Mouse (Mus musculus) heart, postnatal 0 days (tissue): Measurements from ENCODE around the gene Tmem262. TPM values are rescaled to one million over a fixed set of nuclear protein-coding genes. Genes with fewer than 3 reads are reported as not detected.

Source experiments
- ATAC-seq: fragments of 200-750 bp; cut with Nextera tagmentation; 2 replicates; pipeline ENCODE4 v1.8.0; 2017; ENCODE audit warnings: low read depth, moderate number of reproducible peaks, moderate library complexity; ENCODE audit not compliant: insufficient read depth
- DNase-seq: peaks from one replicate; pipeline ENCODE4 v3.0.0-alpha.2; 2016; ENCODE audit warnings: low spot score
- H3K27ac ChIP-seq: fragments of 300-500 bp; sonication (generic); 2 replicates; pipeline ENCODE4 v1.5.1; 2014; ENCODE audit warnings: low read depth, mild to moderate bottlenecking
- H3K27me3 ChIP-seq: fragments of 300-500 bp; sonication (generic); 2 replicates; pipeline ENCODE4 v1.6.1; 2014; ENCODE audit warnings: low read length, mixed read lengths; ENCODE audit not compliant: control insufficient read depth, insufficient read depth
- H3K36me3 ChIP-seq: fragments of 300-500 bp; sonication (generic); replicated peaks from 2 replicates; pipeline ENCODE4 v1.6.1; 2014; ENCODE audit warnings: low read length, mixed read lengths; ENCODE audit not compliant: control insufficient read depth, insufficient read depth
- H3K4me1 ChIP-seq: fragments of 300-500 bp; sonication (generic); 2 replicates; pipeline ENCODE4 v1.6.1; 2014; ENCODE audit warnings: antibody characterized with exemption; ENCODE audit not compliant: control insufficient read depth, insufficient read depth
- H3K4me2 ChIP-seq: fragments of 300-500 bp; sonication (generic); 2 replicates; pipeline ENCODE4 v1.6.1; 2014; ENCODE audit warnings: low read depth, mild to moderate bottlenecking, low read length, moderate library complexity
- H3K4me3 ChIP-seq: fragments of 300-500 bp; sonication (generic); 2 replicates; pipeline ENCODE4 v1.5.1; 2014; ENCODE audit warnings: low read depth, low read length
- H3K9ac ChIP-seq: fragments of 300-500 bp; sonication (generic); replicated peaks from 2 replicates; pipeline ENCODE4 v1.6.1; 2014; ENCODE audit warnings: low read depth, low read length, mixed read lengths
- H3K9me3 ChIP-seq: fragments of 300-500 bp; sonication (generic); replicated peaks from 2 replicates; pipeline ENCODE4 v1.6.1; 2016; ENCODE audit warnings: low read length; ENCODE audit not compliant: control insufficient read depth
- CTCF ChIP-seq: IDR thresholded peaks from 2 replicates; pipeline ENCODE4 v1.5.1; 2016; ENCODE audit warnings: antibody characterized with exemption, control low read depth, low read depth
- EP300 ChIP-seq: IDR thresholded peaks from 2 replicates; pipeline ENCODE4 v1.6.1; 2016; ENCODE audit warnings: antibody characterized with exemption, low read depth
- WGBS: fragments of 180-500 bp; shearing (Covaris S2); extraction: QIAGEN DNeasy Blood & Tissue Kit; methylation state at CpG from one replicate; pipeline ENCODE4 v1.1.7; 2014; 5-methylcytosine and 5-hydroxymethylcytosine counted together
- polyA plus RNA-seq: library from polyadenylated mRNA; unstranded; fragments of >200 nt; fragmentation: Nextera tagmentation; extraction: Ambion mirVana; gene quantifications from 2 replicates; pipeline ENCODE4 v1.2.1, GENCODE M21; 2015
- total RNA-seq: library from RNA; depleted of rRNA; stranded (reverse); fragments of >200 nt; gene quantifications from 2 replicates; pipeline ENCODE4 v1.2.3, GENCODE M21; 2014; ENCODE audit warnings: low replicate concordance; rRNA removed

The Tmem262 gene
- not detected in 2 replicates for total RNA-seq
- not detected in 2 replicates for polyA plus RNA-seq

DNA sequence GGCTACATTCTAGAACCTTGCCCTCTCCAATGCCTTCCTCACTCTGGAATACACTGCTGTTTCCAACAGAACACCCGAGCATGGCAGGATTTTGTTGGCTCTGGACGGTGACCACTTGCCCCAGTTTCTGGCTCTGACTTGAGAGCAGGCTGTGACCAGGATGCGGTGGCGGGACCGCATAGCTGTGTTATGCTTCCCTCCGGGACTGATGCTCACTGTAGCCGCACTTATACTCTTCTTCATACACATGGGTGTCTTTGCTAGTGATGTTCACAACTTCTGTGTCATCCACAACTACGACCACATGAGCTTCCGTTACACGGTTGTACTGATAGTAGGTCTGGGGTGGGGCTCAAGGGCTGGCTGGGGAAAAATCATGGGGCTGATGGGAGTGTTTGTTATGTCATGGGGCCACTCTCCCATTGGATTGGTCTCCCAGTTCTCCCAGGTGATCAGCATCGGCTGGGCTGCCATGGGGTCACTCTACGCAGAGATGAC lies at the start of gene Tmem262:
TSS of gene Tmem262 (plus strand) at position 51 of the 498 bp plus-strand sequence.
- Histone ChIP-seq H3K27ac (no peak within 1 kb of the TSS), H3K27me3 (no peaks in the 10 kb centered on the region), H3K9ac (no peak within 1 kb of the TSS), H3K4me3 (no peak within 1 kb of the TSS), H3K36me3 (peaks cover 30% of the 10 kb centered on the region), H3K4me2 (no peak within 1 kb of the TSS), H3K4me1 (peaks cover 18% of the 10 kb centered on the region), H3K9me3 (no peaks in the 10 kb centered on the region)
- ATAC-seq (no peak), DNase-seq (no peak)
- TF ChIP-seq CTCF: no peak
- TF ChIP-seq EP300: no peak
- 87% methylated on average over 12 of the region's 12 CpGs for WGBS

DNA sequence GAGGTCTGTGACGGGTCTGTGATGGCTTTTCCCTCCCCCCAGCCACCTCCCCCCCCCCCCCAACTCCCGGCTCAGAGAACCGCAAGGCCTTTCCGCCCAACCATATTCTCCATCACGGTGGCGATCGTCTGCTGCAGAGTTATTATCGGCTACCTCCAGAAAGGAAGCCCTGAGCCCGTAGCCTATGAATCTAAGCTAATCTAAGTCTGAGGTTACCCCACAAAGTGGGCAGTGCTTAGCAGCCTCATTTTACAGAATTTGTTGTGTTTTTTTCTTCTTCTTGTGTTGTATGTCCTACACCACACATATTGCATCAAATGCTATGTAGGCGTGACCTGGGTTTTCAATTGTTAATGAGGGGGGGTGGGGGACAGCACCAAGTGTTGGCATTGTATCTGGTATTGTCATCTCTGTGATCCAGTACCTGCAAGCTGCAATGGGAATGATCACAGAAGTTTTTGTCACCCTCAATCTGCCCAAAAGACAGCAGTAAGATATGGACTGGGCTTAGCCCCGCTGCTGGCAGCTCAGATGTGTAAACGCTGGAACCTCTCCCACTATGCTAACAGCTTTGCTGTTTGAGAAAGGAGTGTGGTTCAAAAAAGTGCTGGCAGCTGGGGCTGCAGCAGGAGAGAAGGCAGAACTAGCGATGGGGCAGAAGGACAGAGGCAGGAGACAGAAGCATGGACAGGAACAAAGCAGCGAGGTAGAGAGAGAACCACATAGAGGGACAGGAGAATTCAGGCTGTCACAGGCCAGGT lies 49.1 kb upstream of the Tmem262 start:
- ATAC-seq (no peak), DNase-seq (no peak)
- WGBS: 60% methylated on average over 14 of the region's 14 CpGs
- no peaks in the 10 kb centered on the region for H3K9me3 ChIP-seq
- no peaks in the 10 kb centered on the region for H3K27me3 ChIP-seq
- TF ChIP-seq EP300 (no peak), CTCF (no peak)
- H3K4me2 ChIP-seq: no peak overlapping the region
- H3K27ac ChIP-seq: no peak overlapping the region
- no peak overlapping the region for H3K9ac ChIP-seq
- H3K4me1 ChIP-seq: no peaks in the 10 kb centered on the region
- H3K36me3 ChIP-seq: no peaks in the 10 kb centered on the region
- no peak overlapping the region for H3K4me3 ChIP-seq

DNA sequence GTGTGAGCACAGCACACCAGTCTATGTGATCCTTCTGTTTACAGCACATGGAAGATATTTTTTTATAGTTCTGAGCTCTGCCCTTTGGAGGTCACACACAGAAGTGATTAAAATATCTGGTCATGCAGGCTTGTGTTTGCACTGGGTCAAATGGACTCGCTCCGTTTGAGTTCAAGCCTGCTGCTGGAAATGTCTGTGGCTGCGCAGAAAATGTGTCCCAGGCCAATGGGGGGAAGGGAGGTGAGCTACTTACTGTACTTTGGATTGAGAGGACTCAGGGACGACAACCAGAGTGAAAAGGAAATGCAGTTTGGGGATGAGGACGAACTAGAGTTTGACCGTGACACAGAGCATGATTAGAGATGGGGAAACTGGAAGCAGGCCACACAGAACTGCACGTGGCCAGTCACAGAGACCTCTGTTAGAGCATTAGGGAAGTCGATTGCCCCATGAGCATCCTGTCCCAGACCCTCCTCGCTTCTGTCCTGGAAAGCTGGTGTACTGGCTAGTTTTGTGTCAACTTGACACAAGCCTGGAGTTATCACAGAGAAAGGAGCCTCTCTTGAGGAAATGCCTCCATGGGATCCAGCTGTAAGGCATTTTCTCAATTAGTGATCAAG lies 43.8 kb upstream of the Tmem262 start:
- no peak overlapping the region for H3K4me2 ChIP-seq
- H3K27me3 ChIP-seq: no peaks in the 10 kb centered on the region
- H3K9ac ChIP-seq: no peak overlapping the region
- no peak overlapping the region for H3K27ac ChIP-seq
- ATAC-seq: no peak
- DNase-seq: no peak
- no peak overlapping the region for H3K4me3 ChIP-seq
- no peak for TF ChIP-seq CTCF
- no peak for TF ChIP-seq EP300
- WGBS: 68% methylated on average over 9 of the region's 9 CpGs
- H3K36me3 ChIP-seq: no peaks in the 10 kb centered on the region
- no peaks in the 10 kb centered on the region for H3K4me1 ChIP-seq
- H3K9me3 ChIP-seq: no peaks in the 10 kb centered on the region

DNA sequence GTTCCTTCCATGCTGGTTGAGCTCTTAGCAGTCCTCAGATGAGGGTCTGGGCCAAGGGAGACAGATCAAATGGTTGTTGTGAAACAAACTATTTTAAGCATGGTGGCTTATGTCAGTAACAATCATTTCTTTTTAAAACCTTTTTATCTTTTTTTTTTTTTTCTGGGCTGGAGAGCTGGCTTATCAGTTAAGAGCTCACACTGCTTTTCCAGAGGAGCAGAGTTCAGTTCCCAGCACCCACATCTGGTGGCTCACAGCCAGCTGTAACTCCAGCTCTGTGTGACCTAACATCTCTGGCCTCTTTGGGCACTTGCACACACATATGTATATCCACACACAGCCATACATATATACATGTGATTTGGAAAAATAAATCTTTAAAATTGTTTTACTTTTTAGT lies 42.1 kb upstream of the Tmem262 start:
- H3K27me3 ChIP-seq: no peaks in the 10 kb centered on the region

DNA sequence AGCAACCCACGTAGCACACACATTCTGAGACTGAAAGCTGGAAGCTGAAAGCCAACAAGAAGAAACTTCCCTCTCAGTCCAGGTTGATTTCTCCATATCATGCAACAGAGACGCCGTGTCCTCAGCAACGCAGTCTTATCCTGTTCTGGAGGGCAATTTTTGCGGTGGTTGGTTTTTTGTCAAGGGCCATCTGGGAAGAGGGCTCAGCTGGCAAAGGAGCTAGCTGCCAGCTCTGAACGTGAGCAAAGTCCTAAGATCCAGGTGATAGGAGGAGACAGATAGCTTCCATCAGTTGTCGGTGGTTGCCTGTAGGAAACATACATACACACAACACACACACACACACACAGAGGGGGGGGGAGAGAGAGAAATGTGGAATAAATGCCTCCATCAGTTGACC lies 41.5 kb upstream of the Tmem262 start:
- TF ChIP-seq EP300 (no peak), CTCF (no peak)
- ATAC-seq: no peak
- no peak overlapping the region for H3K9ac ChIP-seq
- no peak overlapping the region for H3K4me2 ChIP-seq
- no peaks in the 10 kb centered on the region for H3K36me3 ChIP-seq
- H3K4me1 ChIP-seq: no peaks in the 10 kb centered on the region
- WGBS: 71% methylated on average over 7 of the region's 7 CpGs
- H3K27ac ChIP-seq: no peak overlapping the region
- H3K27me3 ChIP-seq: no peaks in the 10 kb centered on the region
- H3K4me3 ChIP-seq: no peak overlapping the region
- H3K9me3 ChIP-seq: no peaks in the 10 kb centered on the region
- no peak for DNase-seq

More for the DNA sequence above, 42.1 kb upstream of the Tmem262 start:
- Histone ChIP-seq H3K4me3 (no peak overlapping the region), H3K4me2 (no peak overlapping the region), H3K9ac (no peak overlapping the region), H3K4me1 (no peaks in the 10 kb centered on the region), H3K9me3 (no peaks in the 10 kb centered on the region), H3K27ac (no peak overlapping the region), H3K36me3 (no peaks in the 10 kb centered on the region)
- TF ChIP-seq CTCF (no peak), EP300 (no peak)
- DNase-seq (no peak), ATAC-seq (no peak)
